Mouse (Mus musculus) C2C12 (cell line): ENCODE measurements around the gene Ino80. TPM values are rescaled to one million over a fixed set of nuclear protein-coding genes. Genes with fewer than 3 reads are reported as not detected.

Experiments
- H3K27me3 ChIP-seq: one replicate; pipeline ENCODE4 v1.6.1; 2011; ENCODE audit not compliant: control insufficient read depth, insufficient read depth, insufficient read length
- H3K36me3 ChIP-seq: one replicate; pipeline ENCODE4 v1.6.1; 2011; ENCODE audit not compliant: control insufficient read depth, insufficient read depth
- H3K4me3 ChIP-seq: one replicate; pipeline ENCODE4 v1.5.1; 2011; ENCODE audit warnings: mild to moderate bottlenecking, control low read depth; ENCODE audit not compliant: poor library complexity, insufficient read depth, severe bottlenecking
- H3K79me2 ChIP-seq: one replicate; pipeline ENCODE4 v1.6.1; 2011; ENCODE audit not compliant: control insufficient read depth, insufficient read depth
- H3K79me3 ChIP-seq: one replicate; pipeline ENCODE4 v1.6.1; 2011; ENCODE audit warnings: low read depth, control low read depth
- H3ac ChIP-seq: one replicate; pipeline ENCODE3; 2011; ENCODE audit warnings: low read depth; ENCODE audit not compliant: control insufficient read depth, insufficient read length
- CEBPB ChIP-seq: IDR thresholded peaks from one replicate; pipeline ENCODE4 v1.6.1; 2011; ENCODE audit warnings: low read depth, mild to moderate bottlenecking, control low read depth, moderate library complexity
- CTCF ChIP-seq: IDR thresholded peaks from one replicate; pipeline ENCODE4 v1.5.1; 2011; ENCODE audit not compliant: control insufficient read depth, insufficient read depth, insufficient read length
- FOSL1 ChIP-seq: IDR thresholded peaks from one replicate; pipeline ENCODE4 v1.8.0; 2011; ENCODE audit warnings: mild to moderate bottlenecking, low read length; ENCODE audit not compliant: poor library complexity, insufficient read depth, severe bottlenecking
- MAX ChIP-seq: IDR thresholded peaks from one replicate; pipeline ENCODE4 v1.6.1; 2011; ENCODE audit warnings: mild to moderate bottlenecking, control low read depth
- MYOD1 ChIP-seq: IDR thresholded peaks from one replicate; pipeline ENCODE4 v1.6.1; 2011; ENCODE audit warnings: low read depth; ENCODE audit not compliant: control insufficient read depth, insufficient read length
- MYOG ChIP-seq: IDR thresholded peaks from one replicate; pipeline ENCODE4 v1.6.1; 2011; ENCODE audit not compliant: control insufficient read depth, insufficient read length; ENCODE audit errors: extremely low read depth
- USF1 ChIP-seq: IDR thresholded peaks from one replicate; pipeline ENCODE4 v1.6.1; 2011; ENCODE audit warnings: low read depth, mild to moderate bottlenecking, control low read depth, moderate library complexity
- polyA plus RNA-seq: library from polyadenylated mRNA; unstranded; fragments of >200 nt; fragmentation: generic; extraction: Trizol; gene quantifications from one replicate; pipeline ENCODE4 v1.2.1, GENCODE M21; 2012; ENCODE audit warnings: missing spikeins

Gene Ino80
- polyA plus RNA-seq, 1 experiment, result 5.7 TPM

DNA sequence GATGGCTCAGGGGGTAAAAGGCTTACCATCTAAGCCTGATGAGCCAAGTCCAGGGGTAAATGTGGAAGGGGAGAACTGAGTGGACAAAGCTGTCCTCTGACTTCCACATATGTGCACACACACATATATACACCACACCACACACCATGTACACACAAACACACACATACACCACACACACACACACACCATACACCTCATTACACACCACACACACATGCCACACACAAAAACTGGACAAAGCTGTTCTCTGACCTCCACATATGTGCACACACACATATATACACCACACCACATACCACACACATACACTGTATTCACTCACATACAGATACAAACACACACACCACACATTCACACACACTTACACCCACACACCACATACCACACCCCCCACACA lies 121.2 kb downstream of the Ino80 start:
- H3ac ChIP-seq, result no peak overlapping the region
- H3K79me3 ChIP-seq, result no peaks in the 10 kb centered on the region

DNA sequence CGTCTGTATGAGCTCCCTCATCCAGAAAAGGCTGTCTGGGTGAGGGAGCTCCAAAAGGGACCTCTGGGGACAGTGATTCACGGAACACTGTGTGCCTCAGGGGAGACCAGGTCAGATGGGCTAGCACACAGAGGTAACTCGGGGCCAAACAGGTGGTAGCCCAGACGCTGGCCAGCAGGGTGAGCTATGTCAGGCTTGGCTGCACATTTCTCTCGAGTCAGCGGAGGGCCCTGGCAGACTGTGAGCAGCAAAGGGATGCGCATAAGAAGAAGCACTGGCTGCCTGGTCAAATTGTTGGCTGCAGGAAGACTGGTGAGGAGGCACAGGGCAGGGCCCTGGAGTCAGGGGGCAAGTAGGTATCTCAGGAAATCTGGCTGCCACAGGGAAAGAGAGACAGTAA lies 121.8 kb downstream of the Ino80 start:
- H3K79me2 ChIP-seq, result peaks cover 13% of the 10 kb centered on the region
- no peak overlapping the region for H3K4me3 ChIP-seq
- no peaks in the 10 kb centered on the region for H3K79me3 ChIP-seq
- H3K36me3 ChIP-seq, result peaks cover 14% of the 10 kb centered on the region
- H3K27me3 ChIP-seq, result no peaks in the 10 kb centered on the region
- peak; percentile 24 for TF ChIP-seq CTCF
- no peak for TF ChIP-seq USF1
- H3ac ChIP-seq, result no peak overlapping the region

More for the DNA sequence above, 121.2 kb downstream of the Ino80 start:
- Histone ChIP-seq H3K27me3 (no peaks in the 10 kb centered on the region), H3K36me3 (peaks cover 15% of the 10 kb centered on the region), H3K79me2 (peaks cover 12% of the 10 kb centered on the region), H3K4me3 (no peak overlapping the region)
- TF ChIP-seq USF1 (no peak), FOSL1 (no peak), CEBPB (no peak), MYOD1 (no peak), MYOG (no peak), CTCF (no peak), MAX (no peak)

DNA sequence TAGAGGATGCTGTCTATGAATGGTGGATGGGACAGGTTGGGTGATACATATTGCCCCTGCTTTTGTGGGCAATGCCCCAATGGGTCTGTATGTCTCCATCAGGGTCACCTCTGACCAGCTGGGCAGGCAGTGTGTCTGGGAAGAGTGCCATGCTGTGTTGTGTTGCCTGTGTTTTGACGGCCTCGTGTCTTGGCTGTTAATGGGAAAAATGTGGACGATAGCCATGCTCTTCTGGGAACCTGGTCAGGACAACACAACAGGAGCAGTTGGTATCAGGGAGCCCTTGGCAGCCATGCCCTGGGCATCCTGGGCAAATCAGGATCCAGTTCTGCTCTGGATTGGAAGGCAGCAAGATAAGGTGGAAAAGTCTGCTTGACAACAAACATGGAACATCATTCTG lies 122.4 kb downstream of the Ino80 start:
- no peaks in the 10 kb centered on the region for H3K79me3 ChIP-seq
- H3K27me3 ChIP-seq, result no peaks in the 10 kb centered on the region
- H3K36me3 ChIP-seq, result peaks cover 14% of the 10 kb centered on the region
- peaks cover 13% of the 10 kb centered on the region for H3K79me2 ChIP-seq
- no peak overlapping the region for H3K4me3 ChIP-seq
- TF ChIP-seq CTCF (no peak), CEBPB (no peak), USF1 (no peak), MAX (no peak), MYOG (no peak), MYOD1 (no peak), FOSL1 (no peak)
- H3ac ChIP-seq, result no peak overlapping the region

DNA sequence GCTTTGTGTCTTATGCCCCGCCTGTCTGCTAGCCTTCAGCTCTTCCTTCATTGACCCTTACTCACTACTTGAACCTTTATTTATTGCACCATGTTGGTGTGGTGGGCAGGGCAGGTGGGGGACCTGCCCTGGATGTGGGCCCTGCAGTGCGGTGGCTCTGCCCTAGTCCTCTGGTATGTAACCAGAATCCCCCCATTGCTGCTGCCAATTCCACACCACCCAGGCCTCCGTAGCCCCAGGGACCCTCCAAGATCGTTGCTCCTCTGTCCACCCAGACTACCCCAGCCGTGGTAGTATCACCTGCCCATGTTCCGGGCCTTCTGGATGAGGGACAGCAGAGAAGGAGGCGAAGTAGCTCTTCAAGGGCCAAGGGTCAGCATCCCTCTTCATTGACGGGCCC lies 123.8 kb downstream of the Ino80 start:
- Histone ChIP-seq H3K79me2 (peaks cover 13% of the 10 kb centered on the region), H3K27me3 (no peaks in the 10 kb centered on the region), H3K36me3 (peaks cover 14% of the 10 kb centered on the region), H3K79me3 (no peaks in the 10 kb centered on the region), H3K4me3 (no peak overlapping the region), H3ac (no peak overlapping the region)
- TF ChIP-seq MYOG (no peak), CTCF (no peak), MYOD1 (no peak), FOSL1 (no peak), MAX (no peak), CEBPB (no peak), USF1 (no peak)

DNA sequence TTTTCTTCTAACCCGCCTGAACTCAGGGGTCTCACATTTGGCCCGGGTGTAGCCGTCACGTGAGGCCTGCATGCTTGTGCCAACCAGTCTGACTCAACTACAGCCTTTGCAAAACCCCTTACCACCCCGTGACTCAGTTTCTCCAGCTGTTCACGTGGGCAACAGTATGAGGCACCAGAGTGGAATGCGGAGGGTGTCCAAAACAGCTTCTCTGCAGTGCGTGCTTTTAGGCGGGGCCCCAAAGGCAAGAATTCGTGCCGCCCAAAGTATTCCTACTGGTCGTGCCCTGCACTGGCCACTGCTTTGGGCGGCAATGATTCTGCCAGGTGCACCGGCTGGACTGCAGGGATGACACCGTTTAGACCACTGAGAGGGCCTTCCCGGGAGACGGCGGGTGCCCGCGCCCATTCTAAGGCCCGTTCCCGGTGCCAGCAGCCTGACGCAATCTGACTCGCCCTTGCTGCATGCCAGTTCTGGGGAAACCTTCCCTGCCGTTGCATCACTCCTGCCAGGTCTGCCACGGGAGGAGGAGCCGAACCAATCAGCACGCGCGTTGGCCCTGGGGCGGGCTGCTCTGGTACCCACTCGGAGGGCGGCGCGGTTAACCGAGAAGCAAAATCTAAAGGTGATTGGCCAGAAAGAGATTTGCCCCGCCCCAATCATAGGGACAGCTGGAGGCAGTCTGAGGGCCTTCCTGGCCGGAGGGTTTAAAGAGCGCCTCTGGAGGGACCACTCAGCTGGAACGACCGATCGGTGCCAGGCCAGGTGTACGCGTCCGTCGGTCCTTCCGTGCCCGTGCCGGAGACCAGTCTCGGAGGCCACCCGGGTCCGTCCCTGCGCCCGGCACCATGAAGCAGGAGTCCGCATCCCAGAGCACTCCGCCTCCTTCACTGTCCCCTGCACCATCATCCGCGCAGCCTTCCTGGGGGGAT lies 126.7 kb downstream of the Ino80 start, which contains the start of gene Chac1:
TSS of gene Chac1 (plus strand) at position 675 of the 932 bp plus-strand sequence.
- no peaks in the 10 kb centered on the region for H3K27me3 ChIP-seq
- H3K4me3 ChIP-seq, result peak within 1 kb of the TSS; percentile 76
- TF ChIP-seq MAX (peak; percentile 55), CEBPB (peak; percentile 96), MYOG (no peak), FOSL1 (no peak), USF1 (peak; percentile 94), MYOD1 (peak; percentile 53)
- H3K79me2 ChIP-seq, result peaks cover 13% of the 10 kb centered on the region
- peaks cover 14% of the 10 kb centered on the region for H3K36me3 ChIP-seq
- H3K79me3 ChIP-seq, result no peaks in the 10 kb centered on the region
- peak within 1 kb of the TSS; percentile 97 for H3ac ChIP-seq

DNA sequence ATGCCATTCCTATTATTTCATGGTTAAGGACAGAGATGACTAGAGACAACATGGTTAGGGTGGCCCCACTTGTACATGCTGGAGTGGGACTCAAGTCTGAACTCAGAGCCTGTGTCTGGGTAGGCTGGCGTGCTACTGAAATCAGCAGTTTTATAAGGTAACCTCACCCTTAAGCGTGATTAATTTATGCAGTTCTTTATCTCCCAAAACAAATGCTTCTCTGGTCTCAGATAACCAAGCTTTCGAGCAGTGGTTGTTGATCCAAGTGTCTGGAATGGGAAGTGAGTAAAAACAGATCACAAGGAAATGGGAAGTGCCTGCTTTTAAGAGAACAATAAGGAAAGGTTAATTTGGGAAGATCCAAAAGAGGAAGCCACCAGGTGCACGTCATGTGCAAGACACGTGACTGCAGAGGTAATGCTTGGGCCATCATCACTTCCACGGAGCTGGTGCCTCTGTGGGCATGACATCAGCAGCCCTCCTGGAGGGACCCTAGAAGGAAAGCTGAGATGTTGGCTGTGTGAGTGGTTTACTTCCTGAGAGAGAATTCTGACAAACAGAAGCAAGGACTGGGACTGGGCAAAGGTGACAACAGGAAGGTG lies 132.8 kb downstream of the Ino80 start:
- TF ChIP-seq FOSL1 (no peak), CTCF (no peak)
- no peaks in the 10 kb centered on the region for H3K36me3 ChIP-seq

More for the DNA sequence above, 132.8 kb downstream of the Ino80 start:
- H3K27me3 ChIP-seq, result no peaks in the 10 kb centered on the region
- no peak overlapping the region for H3ac ChIP-seq
- no peak overlapping the region for H3K4me3 ChIP-seq
- H3K79me2 ChIP-seq, result no peaks in the 10 kb centered on the region
- no peaks in the 10 kb centered on the region for H3K79me3 ChIP-seq
